Mouse (Mus musculus) midbrain, postnatal 0 days (tissue): ENCODE data around the gene Ibtk. TPM values are rescaled to one million over a fixed set of nuclear protein-coding genes. Genes with fewer than 3 reads are reported as not detected.
A peak's percentile ranks its signal among the peaks of the same experiment; 100 is the strongest.

Experiments used
- ATAC-seq: fragments of 200-750 bp; cut with Nextera tagmentation; 2 replicates; pipeline ENCODE4 v1.8.0; 2017; ENCODE audit warnings: moderate number of reproducible peaks, mild to moderate bottlenecking, moderate TSS enrichment, moderate library complexity; ENCODE audit not compliant: low FRiP score
- DNase-seq: peaks from one replicate; pipeline ENCODE4 v3.0.0-alpha.2; 2015; ENCODE audit warnings: low spot score
- H3K27ac ChIP-seq: fragments of 300-500 bp; sonication (generic); 2 replicates; pipeline ENCODE4 v1.5.1; 2014; ENCODE audit warnings: low read depth, mild to moderate bottlenecking, low read length, mixed read lengths
- H3K27me3 ChIP-seq: fragments of 300-500 bp; sonication (generic); 2 replicates; pipeline ENCODE4 v1.6.1; 2014; ENCODE audit warnings: low read length, control low read depth, mixed read lengths; ENCODE audit not compliant: insufficient read depth
- H3K36me3 ChIP-seq: fragments of 300-500 bp; sonication (generic); 2 replicates; pipeline ENCODE4 v1.6.1; 2014; ENCODE audit warnings: low read length, control low read depth, mixed read lengths; ENCODE audit not compliant: insufficient read depth
- H3K4me1 ChIP-seq: fragments of 300-500 bp; sonication (generic); 2 replicates; pipeline ENCODE4 v1.6.1; 2014; ENCODE audit warnings: mild to moderate bottlenecking, control low read depth, antibody characterized with exemption, low read length, mixed read lengths; ENCODE audit not compliant: insufficient read depth
- H3K4me2 ChIP-seq: fragments of 300-500 bp; sonication (generic); 2 replicates; pipeline ENCODE4 v1.6.1; 2014; ENCODE audit warnings: low read depth, mild to moderate bottlenecking, low read length, mixed read lengths; ENCODE audit not compliant: poor library complexity, severe bottlenecking
- H3K4me3 ChIP-seq: fragments of 300-500 bp; sonication (generic); 2 replicates; pipeline ENCODE4 v1.5.1; 2014; ENCODE audit warnings: low read depth, mild to moderate bottlenecking, low read length, moderate library complexity
- H3K9ac ChIP-seq: fragments of 300-500 bp; sonication (generic); replicated peaks from 2 replicates; pipeline ENCODE4 v1.6.1; 2014; ENCODE audit warnings: mild to moderate bottlenecking, low read length, moderate library complexity, mixed read lengths; ENCODE audit not compliant: poor library complexity, severe bottlenecking
- H3K9me3 ChIP-seq: fragments of 300-500 bp; sonication (generic); 2 replicates; pipeline ENCODE4 v1.6.1; 2016; ENCODE audit warnings: low read length, control low read depth
- CTCF ChIP-seq: IDR thresholded peaks from 2 replicates; pipeline ENCODE4 v1.5.1; 2016; ENCODE audit warnings: antibody characterized with exemption, mild to moderate bottlenecking
- WGBS: fragments of 180-500 bp; shearing (Covaris S2); extraction: QIAGEN DNeasy Blood & Tissue Kit; methylation state at CpG from one replicate; pipeline ENCODE4 v1.1.7; 2014; 5-methylcytosine and 5-hydroxymethylcytosine counted together
- polyA plus RNA-seq: library from polyadenylated mRNA; unstranded; fragments of >200 nt; fragmentation: Nextera tagmentation; extraction: Ambion mirVana; gene quantifications from 2 replicates; pipeline ENCODE4 v1.2.1, GENCODE M21; 2015
- total RNA-seq: library from RNA; depleted of rRNA; stranded (reverse); fragments of >200 nt; gene quantifications from 2 replicates; pipeline ENCODE4 v1.2.3, GENCODE M21; 2014

Ibtk gene
- total and polyA plus RNA-seq, 2 experiments from 2014 or later = 17.1 to 21.3 TPM

- Histone ChIP-seq H3K9me3 (no peaks in the 10 kb centered on the region), H3K27ac (no peak overlapping the region), H3K4me2 (no peak overlapping the region), H3K27me3 (no peaks in the 10 kb centered on the region), H3K4me3 (no peak overlapping the region), H3K36me3 (no peaks in the 10 kb centered on the region), H3K4me1 (no peaks in the 10 kb centered on the region), H3K9ac (no peak overlapping the region)
- no peak for TF ChIP-seq CTCF
- DNase-seq (no peak), ATAC-seq (no peak)
- 70% methylated on average over 3 of the region's 3 CpGs for WGBS
Measured at GRCm38 (mm10) chr9:85771454-85771853, 22.3 kb upstream of the Ibtk start.

DNA sequence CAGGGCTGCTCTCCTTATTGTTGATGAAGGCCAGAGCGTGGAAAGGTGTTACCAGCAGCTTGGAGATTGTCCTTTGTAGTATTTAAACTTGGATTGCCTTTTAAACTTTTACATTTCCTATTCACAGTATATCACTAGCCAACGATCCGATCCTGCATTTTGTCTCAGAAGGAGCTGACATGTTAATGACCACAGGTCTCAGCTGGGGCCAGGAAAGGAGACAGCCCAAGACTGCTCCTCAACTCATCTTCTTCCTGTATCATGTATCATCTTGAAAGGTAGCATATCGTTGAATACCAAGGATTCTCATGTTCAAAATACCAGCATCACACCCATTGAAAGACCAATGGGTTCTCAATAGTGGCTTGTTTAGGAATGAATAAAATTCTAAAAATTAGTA is 21.2 kb upstream of the Ibtk start:
- no peak overlapping the region for H3K4me2 ChIP-seq
- WGBS = 92% methylated on average over 4 of the region's 4 CpGs
- no peaks in the 10 kb centered on the region for H3K4me1 ChIP-seq
- H3K4me3 ChIP-seq = no peak overlapping the region
- H3K27ac ChIP-seq = no peak overlapping the region
- H3K27me3 ChIP-seq = no peaks in the 10 kb centered on the region
- TF ChIP-seq CTCF = no peak
- no peaks in the 10 kb centered on the region for H3K9me3 ChIP-seq
- no peak overlapping the region for H3K9ac ChIP-seq
- ATAC-seq (no peak), DNase-seq (no peak)
- no peaks in the 10 kb centered on the region for H3K36me3 ChIP-seq

DNA sequence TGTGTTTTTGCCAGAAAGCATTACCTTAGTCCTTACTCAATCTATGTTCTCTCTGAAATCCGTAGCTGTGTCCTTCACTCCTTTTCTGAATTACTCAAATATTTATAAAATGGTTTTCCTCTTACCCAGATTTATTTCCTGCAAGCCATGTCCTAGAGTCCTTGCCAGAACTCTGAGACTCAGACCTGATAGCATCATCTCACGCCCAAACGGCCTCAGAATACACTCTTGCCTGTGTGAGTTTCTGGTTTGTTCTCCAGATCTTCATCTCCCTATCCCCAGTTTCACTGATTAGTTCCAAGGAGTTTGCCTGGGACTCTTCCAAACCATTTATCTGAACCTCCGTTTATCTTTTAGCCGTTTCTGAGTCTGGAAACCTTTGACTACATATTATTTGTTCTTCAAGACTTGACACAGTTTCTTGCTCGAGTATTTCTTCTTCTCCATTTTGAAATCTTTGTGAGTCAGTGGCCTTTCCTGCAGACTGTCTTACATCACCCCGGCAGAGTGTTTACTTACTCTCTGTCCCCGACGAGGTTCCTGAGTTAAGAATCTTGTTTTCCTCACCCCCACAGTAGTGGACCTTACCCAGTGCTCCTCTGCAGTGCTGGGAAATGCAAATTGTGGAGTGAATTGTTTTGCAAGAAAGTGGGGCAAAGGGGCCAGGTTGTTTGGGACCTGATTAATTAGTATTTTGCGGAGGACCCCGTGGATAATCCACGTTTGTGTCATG is 20.1 kb upstream of the Ibtk start:
- Histone ChIP-seq H3K27me3 (no peaks in the 10 kb centered on the region), H3K4me2 (no peak overlapping the region)
- ATAC-seq = no peak

GRCm38 (mm10) chr9:85767255-85767654 is 18.1 kb upstream of the Ibtk start:
- ATAC-seq = no peak
- H3K4me1 ChIP-seq = no peaks in the 10 kb centered on the region
- no peaks in the 10 kb centered on the region for H3K27me3 ChIP-seq
- 81% methylated on average over 2 of the region's 2 CpGs for whole genome bisulfite sequencing
- DNase-seq = peak; percentile 69
- no peak overlapping the region for H3K4me3 ChIP-seq
- TF ChIP-seq CTCF = no peak
- no peak overlapping the region for H3K9ac ChIP-seq
- H3K36me3 ChIP-seq = no peaks in the 10 kb centered on the region
- H3K27ac ChIP-seq = no peak overlapping the region
- no peaks in the 10 kb centered on the region for H3K9me3 ChIP-seq
- no peak overlapping the region for H3K4me2 ChIP-seq

More for the DNA sequence above, 20.1 kb upstream of the Ibtk start:
- Histone ChIP-seq H3K27ac (no peak overlapping the region), H3K9ac (no peak overlapping the region), H3K9me3 (no peaks in the 10 kb centered on the region), H3K4me3 (no peak overlapping the region), H3K4me1 (no peaks in the 10 kb centered on the region), H3K36me3 (no peaks in the 10 kb centered on the region)
- DNase-seq = no peak
- no peak for TF ChIP-seq CTCF
- WGBS = 69% methylated on average over 12 of the region's 12 CpGs

GRCm38 (mm10) chr9:85762476-85762875 is 13.3 kb upstream of the Ibtk start:
- Histone ChIP-seq H3K4me1 (no peaks in the 10 kb centered on the region), H3K36me3 (no peaks in the 10 kb centered on the region), H3K27ac (no peak overlapping the region), H3K27me3 (no peaks in the 10 kb centered on the region), H3K4me3 (no peak overlapping the region), H3K9ac (no peak overlapping the region), H3K9me3 (no peaks in the 10 kb centered on the region), H3K4me2 (no peak overlapping the region)
- 82% methylated on average over 1 of the region's 1 CpGs for WGBS
- DNase-seq = no peak
- ATAC-seq = no peak
- no peak for TF ChIP-seq CTCF

DNA sequence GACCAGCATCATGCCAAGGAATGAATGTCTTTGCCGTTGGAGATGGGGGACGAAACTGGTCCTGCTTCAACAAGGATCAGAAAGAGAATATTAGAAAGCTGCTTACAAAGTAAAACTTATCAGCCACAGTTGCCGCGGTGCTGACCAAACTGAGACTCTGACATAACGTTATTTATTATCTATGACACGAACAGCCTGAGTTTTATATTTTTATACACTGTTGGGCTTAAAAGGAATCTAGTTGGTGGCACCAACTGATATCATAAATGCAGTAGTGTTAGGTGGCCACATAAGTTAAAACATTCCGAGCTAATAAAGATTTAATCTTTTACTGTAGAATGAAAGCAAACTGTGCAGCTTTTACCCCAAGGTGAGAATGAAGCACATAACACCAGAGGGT is 1.7 kb upstream of the Ibtk start:
- no peak for ATAC-seq
- no peak for DNase-seq
- Histone ChIP-seq H3K27ac (no peak overlapping the region), H3K4me2 (no peak overlapping the region), H3K9me3 (no peaks in the 10 kb centered on the region), H3K4me1 (peaks cover 6% of the 10 kb centered on the region; the same call in 1 of the 2 replicates), H3K9ac (no peak overlapping the region), H3K4me3 (no peak overlapping the region), H3K36me3 (no peaks in the 10 kb centered on the region), H3K27me3 (no peaks in the 10 kb centered on the region)
- WGBS = 96% methylated on average over 7 of the region's 7 CpGs
- no peak for TF ChIP-seq CTCF
